In the genomic region with DNA sequence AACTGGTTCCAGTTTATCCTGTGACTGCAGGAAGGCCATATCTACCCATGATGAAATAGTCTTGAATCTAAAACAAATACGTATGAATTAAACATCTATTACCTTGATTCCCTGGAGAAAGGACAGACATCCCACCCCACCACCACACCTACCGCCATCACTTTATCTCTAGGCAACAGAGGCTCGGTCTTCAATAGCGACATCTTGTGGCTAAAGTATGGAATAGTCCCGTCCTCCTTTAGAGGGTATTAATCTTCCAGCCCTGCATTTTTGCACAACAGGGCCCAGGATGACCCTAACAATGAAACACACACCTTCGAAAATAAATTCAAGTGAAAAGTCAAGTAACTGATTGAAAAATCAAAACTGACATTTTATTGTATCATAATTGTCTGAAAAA, we compare ENCODE assay signal across 17 mouse cellular contexts.
DNase-seq lines count a peak whose midpoint lies in the region; ATAC-seq and TF ChIP-seq lines count a peak whose summit lies in the region.
"Had no signal": no experiment of that assay in that cellular context is flagged by ENCODE, and none has a peak within 500 bp of the region (broad histone marks: within the 10 kb centered on the region; RNA-seq: fewer than 3 reads in every experiment).

No protein-coding gene starts in this region.

- H3K9ac ChIP-seq in embryonic facial prominence, embryonic 11.5 days (replicated peaks; ENCODE audit: low read length), result no peak overlapping the region
- H3K9ac ChIP-seq: liver, embryonic 15.5 days had no signal

- intact Hi-C loops in left cerebral cortex, adult 2 months (cut with DNase I), result no loop called here
- intact Hi-C loops in left cerebral cortex, postnatal 4 days (cut with DNase I), result no loop called here

- 62% methylated on average over 6 of the region's 6 CpGs for WGBS in embryonic facial prominence, embryonic 11.5 days
- 58% methylated on average over 6 of the region's 6 CpGs for WGBS in embryonic facial prominence, embryonic 10.5 days

- no peaks in the 10 kb centered on the region for H3K4me1 ChIP-seq in embryonic facial prominence, embryonic 11.5 days (ENCODE audit: control insufficient read depth, insufficient read depth, low read length)
- no peaks in the 10 kb centered on the region for H3K4me1 ChIP-seq in embryonic facial prominence, embryonic 10.5 days
- H3K4me1 ChIP-seq: heart, embryonic 10.5 days; liver, embryonic 15.5 days; megakaryocyte, embryonic 14.5 days had no signal

- no peaks in the 10 kb centered on the region for H3K9me3 ChIP-seq in embryonic facial prominence, embryonic 11.5 days (replicated peaks; ENCODE audit: control insufficient read depth, low read length)
- no peaks in the 10 kb centered on the region for H3K9me3 ChIP-seq in embryonic facial prominence, embryonic 10.5 days
- H3K9me3 ChIP-seq: heart, embryonic 10.5 days; liver, embryonic 15.5 days; megakaryocyte, embryonic 14.5 days had no signal

- no peak overlapping the region for H3K4me3 ChIP-seq in embryonic facial prominence, embryonic 11.5 days (ENCODE audit: low read depth, low read length)
- no peak overlapping the region for H3K4me3 ChIP-seq in embryonic facial prominence, embryonic 10.5 days
- H3K4me3 ChIP-seq in left cerebral cortex, adult 2 months, result no peak overlapping the region
- H3K4me3 ChIP-seq: heart, embryonic 10.5 days; liver, embryonic 15.5 days; megakaryocyte, embryonic 14.5 days had no signal

- DNase-seq in embryonic facial prominence, embryonic 11.5 days (ENCODE audit: low spot score), result peak; percentile 19
- DNase-seq in embryonic facial prominence, embryonic 10.5 days (ENCODE audit: low spot score), result no peak
- DNase-seq in left cerebral cortex, adult 2 months (ENCODE audit: extremely low spot score in 1 of 2, low spot score in 2 of 2), result no peak
- no peak for DNase-seq in left cerebral cortex, postnatal 4 days
- peak; percentile 7 for DNase-seq in ES-CJ7 (ENCODE audit: low read depth, low spot score)
- DNase-seq in adrenal gland, postnatal 25 days, result no peak
- no peak for DNase-seq in thymus, postnatal 36 days
- DNase-seq: adrenal gland, postnatal 14 days; cerebellum, adult 18-20 months; embryo, embryonic 11 days; kidney, adult 9 months; layer of hippocampus, adult 9-11 months; spleen, adult 18-20 months had no signal

- TF ChIP-seq CTCF in left cerebral cortex, adult 2 months (IDR thresholded peaks at IDR 0.05), result peak; percentile 42

- no peak for ATAC-seq in embryonic facial prominence, embryonic 11.5 days (replicated peaks; ENCODE audit: insufficient number of reproducible peaks, low FRiP score, low TSS enrichment, low read depth)
- ATAC-seq in megakaryocyte, adult 5-6 weeks (ENCODE audit: poor library complexity, severe bottlenecking), result peak; percentile 75

- H3K27me3 ChIP-seq in embryonic facial prominence, embryonic 11.5 days (ENCODE audit: control insufficient read depth, insufficient read depth, low read length), result no peaks in the 10 kb centered on the region
- H3K27me3 ChIP-seq in embryonic facial prominence, embryonic 10.5 days (replicated peaks; ENCODE audit: low read depth, poor library complexity, severe bottlenecking), result no peaks in the 10 kb centered on the region
- H3K27me3 ChIP-seq: liver, embryonic 15.5 days; megakaryocyte, embryonic 14.5 days had no signal

- no peaks in the 10 kb centered on the region for H3K36me3 ChIP-seq in embryonic facial prominence, embryonic 11.5 days (replicated peaks; ENCODE audit: control insufficient read depth, insufficient read depth, low read depth, low read length)
- H3K36me3 ChIP-seq in embryonic facial prominence, embryonic 10.5 days (replicated peaks), result no peaks in the 10 kb centered on the region
- H3K36me3 ChIP-seq: heart, embryonic 10.5 days; liver, embryonic 15.5 days had no signal

- H3K4me2 ChIP-seq in embryonic facial prominence, embryonic 11.5 days (ENCODE audit: low read depth, low read length), result no peak overlapping the region
- H3K4me2 ChIP-seq: liver, embryonic 15.5 days had no signal

- H3K27ac ChIP-seq in embryonic facial prominence, embryonic 11.5 days (replicated peaks; ENCODE audit: low read depth, low read length), result no peak overlapping the region
- H3K27ac ChIP-seq in embryonic facial prominence, embryonic 10.5 days (replicated peaks), result no peak overlapping the region
- H3K27ac ChIP-seq in left cerebral cortex, adult 2 months, result no peak overlapping the region
- H3K27ac ChIP-seq: heart, embryonic 10.5 days; liver, embryonic 15.5 days had no signal

Comparison
In these comparisons a context has a peak if more than half of its experiments do, and no peak if none do; other contexts are left out.
1. DNase-seq: peak in embryonic facial prominence, embryonic 11.5 days (single experiment) and ES-CJ7 (single experiment); none in embryonic facial prominence, embryonic 10.5 days (single experiment), left cerebral cortex, adult 2 months (0 of 2), left cerebral cortex, postnatal 4 days (single experiment), adrenal gland, postnatal 25 days (single experiment) and thymus, postnatal 36 days (0 of 2).